Mouse (Mus musculus): ENCODE measurements around the gene Hnf4a.

DNA sequence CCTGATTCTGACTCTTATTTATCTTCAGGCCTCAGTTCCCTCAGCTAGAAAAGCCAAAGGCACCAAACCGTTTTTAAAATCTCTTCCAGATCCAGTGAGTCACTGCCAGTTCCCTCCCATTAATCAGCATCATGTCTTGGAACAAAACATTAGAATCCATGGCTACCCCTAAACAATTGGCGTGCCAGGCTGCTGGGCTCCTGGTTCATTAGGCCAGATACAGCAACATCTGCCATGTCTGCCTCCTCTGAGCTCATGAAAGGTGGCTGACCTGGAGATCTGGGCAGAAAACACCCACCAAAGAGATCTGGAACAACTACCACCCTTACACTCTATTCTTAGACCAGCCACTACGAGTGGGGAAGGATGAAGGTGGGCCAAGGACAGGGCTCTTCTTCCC lies 35.5 kb upstream of the Hnf4a start:
- TF ChIP-seq CTCF (IDR thresholded peaks at IDR 0.05; ENCODE audit: extremely low read depth, insufficient read depth, low read length) (no peak), POLR2A (IDR thresholded peaks at IDR 0.05; ENCODE audit: extremely low read depth, insufficient read depth, low read length) (no peak)

All from cortical plate, adult 2 months (tissue).